Mouse (Mus musculus) layer of hippocampus, postnatal 14 days (tissue): Measurements from ENCODE around the gene Gm11214. TPM values are rescaled to one million over a fixed set of nuclear protein-coding genes. Genes with fewer than 3 reads are reported as not detected.

ENCODE experiments used
- DNase-seq, 2 experiments: peaks; one replicate each; pipeline ENCODE4 v3.0.0; 2021 to 2022; ENCODE audit warnings: low spot score in 2 of 2, mixed read lengths in 1 of 2
- total RNA-seq, 2 experiments: library from RNA; stranded (reverse); gene quantifications; 2 replicates each; pipeline ENCODE4 v1.2.3; 2021

The Gm11214 gene
- total RNA-seq, 2 experiments from 2014 or later = not detected

DNA sequence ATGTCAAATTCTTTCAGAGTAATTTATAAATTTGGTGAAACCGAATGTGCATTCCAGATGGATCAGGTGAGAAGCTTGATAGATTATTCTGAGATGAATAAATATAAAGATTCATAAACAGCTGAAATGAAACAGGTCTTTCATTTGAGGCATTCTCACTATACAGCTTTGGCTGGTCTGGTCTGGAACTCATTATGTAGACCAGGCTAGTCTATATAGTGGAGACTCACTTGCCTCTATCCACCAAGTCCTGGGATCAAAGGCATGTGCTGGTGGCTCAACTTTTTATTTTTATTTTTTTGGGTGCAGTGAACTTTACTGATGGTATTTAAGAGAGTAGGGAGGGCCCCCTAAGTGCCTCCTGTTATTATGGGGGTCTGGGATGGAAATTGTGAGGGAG, 1.3 kb downstream of the Gm11214 start:
- no peak for DNase-seq

DNA sequence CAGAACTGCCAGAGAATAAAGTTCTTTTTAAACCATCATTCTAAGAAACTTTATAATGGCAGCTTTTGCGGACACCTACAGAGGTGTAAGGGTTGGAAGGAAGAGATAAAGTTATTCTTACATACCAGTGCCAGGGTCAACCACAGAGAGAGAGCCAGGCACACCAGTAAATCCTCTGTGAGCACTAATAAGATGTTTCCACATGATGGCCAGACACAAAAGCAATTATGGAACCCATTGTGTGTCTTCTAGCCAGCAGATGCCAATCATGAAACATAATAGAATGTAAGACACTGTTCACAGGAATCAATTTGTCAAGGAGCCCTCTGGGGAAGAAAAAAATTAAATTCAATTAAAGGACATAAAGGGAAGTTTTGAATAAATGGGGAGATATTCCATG, 1.8 kb downstream of the Gm11214 start:
- no peak for DNase-seq

DNA sequence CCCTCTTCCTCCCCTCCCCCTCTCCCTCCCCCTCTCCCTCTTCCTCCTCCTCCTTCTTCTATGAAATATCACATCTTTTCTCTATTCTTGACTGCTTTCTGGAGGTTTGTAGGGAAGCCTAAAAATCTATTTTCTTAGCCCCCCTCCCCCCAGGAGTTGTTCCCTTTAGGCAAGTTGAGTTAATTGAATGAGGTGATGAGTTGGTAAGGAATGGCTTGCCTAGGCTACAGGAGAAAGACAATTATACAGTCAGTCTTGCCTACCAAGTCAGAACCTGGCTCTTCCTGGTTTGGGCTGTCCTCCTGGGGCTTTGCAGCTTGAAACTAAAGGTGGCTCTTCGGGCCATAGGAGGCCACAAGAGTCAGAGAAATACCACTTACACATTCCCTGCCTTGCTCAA, 3.4 kb downstream of the Gm11214 start:
- no peak for DNase-seq

DNA sequence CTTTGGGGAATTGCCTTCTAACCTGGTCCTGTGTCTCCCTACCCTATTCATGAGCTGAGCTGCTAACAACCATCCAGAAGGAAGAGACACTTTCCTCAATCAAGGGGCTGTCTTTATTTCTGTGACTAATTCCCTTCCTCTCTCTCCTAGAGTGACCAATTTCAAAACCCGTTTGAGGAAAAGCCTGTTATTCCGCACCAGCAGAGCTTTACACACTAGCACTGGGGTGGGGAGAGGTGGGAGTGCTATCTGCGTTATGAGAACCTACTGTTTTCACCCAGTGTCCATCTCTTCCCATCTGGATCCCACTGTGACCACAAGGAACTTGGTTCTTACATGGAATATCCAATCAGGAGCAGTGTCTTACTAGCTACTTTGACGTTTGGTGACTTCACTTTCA, 4.1 kb downstream of the Gm11214 start:
- no peak for DNase-seq

DNA sequence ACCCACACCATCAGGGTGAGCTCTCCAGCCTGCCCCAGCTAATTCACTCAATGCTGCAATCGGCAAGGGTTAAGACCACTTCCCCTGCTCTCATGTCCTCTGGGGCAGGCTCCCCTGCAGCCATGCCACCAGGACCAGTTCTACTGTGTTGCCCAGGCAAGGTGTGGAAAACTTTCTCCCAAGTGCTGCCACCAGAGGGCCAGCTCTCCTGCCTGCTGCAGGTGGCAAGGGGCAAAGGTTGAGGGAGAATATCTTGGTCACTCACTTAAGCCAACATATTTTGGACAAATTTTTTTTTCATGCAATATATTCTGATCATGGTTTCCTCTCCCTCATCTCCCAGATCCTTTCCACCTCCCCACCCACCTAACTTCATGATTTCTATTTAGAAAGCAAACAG, 8.8 kb downstream of the Gm11214 start:
- no peak for DNase-seq

DNA sequence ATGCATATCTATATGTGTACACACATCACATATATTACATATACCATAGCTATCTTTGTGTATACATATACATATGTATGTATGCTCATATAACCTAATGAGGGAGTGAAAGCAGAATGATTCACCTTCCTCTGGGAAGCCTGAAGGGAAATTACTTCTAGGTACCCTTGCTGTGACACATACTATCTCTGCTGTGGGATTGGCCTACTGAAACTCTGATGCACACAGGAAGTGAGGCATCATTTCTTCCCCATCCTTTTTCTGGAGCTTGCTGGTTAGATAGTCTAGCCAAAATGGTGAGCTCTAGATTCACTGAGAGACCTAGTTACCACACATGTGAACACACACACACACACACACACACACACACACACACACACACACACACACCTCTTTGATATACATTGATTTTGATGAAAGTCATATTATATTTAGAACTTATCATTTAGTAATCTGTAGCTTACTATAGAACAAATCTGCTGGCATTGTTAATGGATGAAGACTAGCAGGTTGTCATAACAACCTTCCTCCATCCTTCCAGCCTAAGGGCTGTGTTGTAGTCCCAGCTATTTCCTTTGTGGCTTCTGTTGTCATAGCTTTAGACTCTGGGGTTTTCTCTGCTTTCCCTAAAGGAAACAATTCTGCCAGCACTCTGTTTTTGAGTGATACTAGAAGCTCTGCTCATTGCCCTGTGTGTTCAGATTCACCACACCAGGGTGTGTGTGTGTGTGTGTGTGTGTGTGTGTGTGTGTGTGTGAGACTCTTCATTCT, 19.0 kb downstream of the Gm11214 start:
- no peak for DNase-seq

DNA sequence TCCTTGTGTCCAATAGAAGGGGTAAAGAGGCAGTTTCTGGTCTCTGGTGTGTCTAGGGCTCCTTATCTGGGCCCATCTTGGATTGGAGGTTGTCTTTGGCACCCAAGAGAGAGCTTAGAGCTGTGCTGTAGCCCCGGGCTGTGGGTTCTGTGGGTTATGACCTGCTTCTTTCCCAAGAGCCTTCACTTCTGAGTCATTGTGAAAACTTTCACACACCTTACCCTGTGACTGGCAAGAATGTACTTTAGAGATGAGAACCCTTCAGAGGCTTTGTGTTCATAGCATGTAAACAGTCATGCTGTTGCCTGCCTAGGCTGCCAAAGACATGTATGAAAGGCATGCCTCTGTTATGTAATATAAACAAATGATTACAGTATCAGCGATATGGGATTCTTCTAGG, 23.3 kb downstream of the Gm11214 start:
- DNase-seq = no peak

DNA sequence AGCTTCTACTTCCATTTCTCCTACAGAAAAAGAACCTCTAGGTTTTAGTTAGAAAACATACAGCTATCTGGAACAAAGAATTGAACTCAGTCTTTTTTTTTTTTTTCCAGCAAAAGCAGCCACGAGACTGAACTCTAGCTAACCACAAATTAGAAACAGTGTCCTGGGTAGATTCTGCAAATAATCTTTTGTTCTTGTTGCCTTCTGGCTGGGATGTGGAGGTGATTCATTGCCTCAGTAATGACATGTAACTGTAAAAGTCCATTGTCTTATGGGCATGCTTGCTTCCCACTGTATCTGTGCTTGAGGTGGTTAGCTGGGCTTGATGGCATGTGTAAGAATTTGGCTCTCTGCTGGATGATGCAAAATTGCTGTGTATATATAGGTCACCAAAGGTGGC, 24.6 kb downstream of the Gm11214 start:
- DNase-seq = no peak

DNA sequence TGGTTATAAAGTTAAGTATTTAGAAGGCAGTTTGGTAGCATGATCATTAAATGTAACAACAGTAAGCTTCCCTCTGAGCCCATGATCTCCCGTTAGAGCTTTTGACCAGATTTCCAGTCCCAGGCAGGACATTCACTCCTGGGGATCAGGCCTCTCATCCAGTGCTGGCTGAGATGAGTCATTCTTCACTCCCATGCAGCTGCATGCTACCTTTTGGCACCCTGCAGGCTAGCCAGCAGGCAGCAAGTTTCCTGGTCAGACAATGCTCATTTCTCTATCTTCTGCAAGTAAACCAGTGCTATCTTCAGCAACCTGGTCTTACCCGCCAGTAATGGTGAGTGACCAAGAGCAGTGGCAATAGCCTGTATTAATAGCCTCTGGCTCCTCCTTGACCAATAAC, 30.0 kb downstream of the Gm11214 start:
- no peak for DNase-seq

DNA sequence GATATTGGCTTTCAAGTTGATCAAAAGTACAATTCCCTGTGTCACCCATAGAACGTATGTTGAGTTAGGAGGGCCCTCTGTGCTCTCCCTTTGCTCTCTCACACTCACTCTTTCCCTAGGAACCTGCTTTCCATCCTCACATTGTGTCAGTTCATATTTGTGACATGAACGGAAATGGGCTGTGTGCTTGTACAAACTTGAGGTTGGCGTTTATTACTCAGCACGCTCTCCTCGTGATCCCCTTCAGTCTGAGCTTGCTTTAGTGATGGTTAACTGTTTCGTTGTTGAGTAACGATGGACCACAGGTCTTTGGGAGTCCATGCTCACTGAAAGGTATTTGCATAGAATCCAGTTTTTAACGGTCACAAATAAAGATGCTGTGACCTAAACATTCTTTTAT, 36.1 kb downstream of the Gm11214 start:
- no peak for DNase-seq

DNA sequence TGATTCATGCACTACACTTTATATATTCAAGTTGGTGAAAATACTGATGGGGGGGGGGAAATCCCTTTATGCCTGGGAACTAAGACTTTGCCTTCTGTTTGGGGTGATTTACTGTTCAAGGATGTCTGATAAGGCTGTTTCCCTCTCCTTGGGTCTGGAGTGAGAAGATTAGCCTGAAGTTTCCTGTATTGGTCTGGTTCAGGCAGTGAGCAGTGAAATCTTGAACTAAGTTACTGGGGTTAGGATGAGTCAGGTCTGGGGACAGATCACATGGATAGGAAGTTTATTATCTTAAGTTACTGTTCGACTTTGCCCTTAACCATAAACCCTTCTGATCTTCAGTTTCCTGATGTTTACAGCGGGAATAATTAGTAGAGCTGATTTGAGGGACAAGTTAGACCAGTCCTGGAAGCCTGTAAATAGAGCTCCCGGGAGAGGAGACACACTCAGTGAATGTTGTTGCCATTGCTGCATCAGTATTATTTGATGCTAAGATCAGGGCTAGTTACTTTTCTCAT, 37.6 kb downstream of the Gm11214 start:
- DNase-seq = no peak

DNA sequence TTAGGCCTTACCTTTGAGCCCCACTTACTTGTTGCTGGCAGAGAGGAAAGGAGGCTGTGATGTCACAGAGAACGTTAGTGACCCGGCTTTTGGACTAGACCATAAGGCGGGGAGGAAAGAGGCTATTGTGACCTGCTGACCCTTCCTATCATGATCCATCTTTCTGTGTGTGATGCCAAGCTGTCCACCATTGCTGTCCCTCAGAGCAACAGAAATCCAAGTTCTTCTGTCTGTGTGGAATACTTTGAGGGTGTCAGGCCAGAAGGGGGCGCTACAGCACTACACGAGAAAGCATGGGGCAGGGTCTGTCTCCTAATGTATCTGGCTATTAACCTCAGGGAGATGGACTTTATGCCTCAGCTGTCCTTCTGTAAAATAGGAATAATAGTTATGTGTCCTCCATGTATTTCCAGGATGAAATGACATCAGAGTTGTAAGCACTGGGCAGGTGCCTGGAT, 40.8 kb downstream of the Gm11214 start, which contains the start of gene Tex48:
TSS of gene Tex48 (minus strand) at position 51 of the 458 bp plus-strand sequence.
- DNase-seq = no peak

DNA sequence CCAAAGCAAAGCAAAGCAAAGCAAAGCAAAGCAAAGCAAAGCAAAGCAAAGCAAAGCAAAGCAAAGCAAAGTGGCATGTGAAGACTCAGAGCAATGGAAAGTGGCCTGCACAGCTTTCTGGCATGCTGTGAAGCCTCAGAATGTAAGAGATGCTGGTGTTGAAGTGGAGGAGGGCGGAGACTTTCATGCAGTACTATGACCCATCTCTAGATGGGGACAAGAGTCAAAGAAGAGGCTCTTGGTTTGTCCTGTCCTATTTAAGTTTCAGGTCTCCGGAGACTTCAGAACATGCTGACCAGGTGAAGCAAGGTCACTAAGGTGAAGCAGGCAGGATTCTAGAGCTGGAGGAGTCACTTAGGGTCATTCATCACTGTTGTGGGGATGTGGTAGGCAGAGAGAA, 41.3 kb downstream of the Gm11214 start:
- no peak for DNase-seq

Other genes starting within 250 kb of the Gm11214 start
- gene Whrn, start 167.4 kb downstream of the Gm11214 start, total RNA-seq = 10 to 100 TPM; 24.9 to 26.6 TPM
- gene Atp6v1g1, start 118.6 kb downstream of the Gm11214 start, total RNA-seq = 100 to 1,000 TPM; 132 to 142 TPM
- gene Tmem268, start 104.6 kb downstream of the Gm11214 start, total RNA-seq = 1 to 10 TPM; 6.9 to 8.8 TPM
- gene Gm11213, start 58.1 kb downstream of the Gm11214 start, total RNA-seq = not detected
- gene Tex48, start 41.0 kb downstream of the Gm11214 start, total RNA-seq = not detected
- gene Tnfsf15, start 81.7 kb upstream of the Gm11214 start, total RNA-seq = not detected
- not detected for gene Tnfsf8, start 198.0 kb upstream of the Gm11214 start, total RNA-seq